ENCODE assay signal across 9 mouse cellular contexts in the genomic region with DNA sequence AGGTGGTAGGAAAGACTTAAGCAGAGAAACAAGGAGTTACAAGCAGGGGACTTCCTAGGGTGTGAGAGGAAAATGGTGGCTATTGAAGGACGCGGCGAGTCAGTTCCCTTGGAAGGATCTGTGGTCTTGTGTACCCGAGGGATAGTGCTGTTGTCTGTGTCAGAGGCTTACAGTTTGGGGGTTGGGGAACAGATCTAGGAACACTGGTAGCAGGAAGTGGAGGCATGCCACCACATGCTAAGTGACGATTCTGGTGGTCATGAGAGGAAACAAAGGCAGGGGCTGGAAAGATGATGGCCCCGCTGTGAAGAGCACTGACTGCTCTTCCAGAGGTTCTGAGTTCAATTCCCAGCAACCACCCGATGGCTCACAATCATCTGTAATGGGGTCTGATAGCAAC. TPM values are rescaled to one million over a fixed set of nuclear protein-coding genes. Genes with fewer than 3 reads are reported as not detected.
A peak's percentile ranks its signal among the peaks of the same experiment; 100 is the strongest.
DNase-seq lines count a peak whose midpoint lies in the region; ATAC-seq lines count a peak whose summit lies in the region.
"Had no signal": no experiment of that assay in that cellular context is flagged by ENCODE, and none has a peak within 500 bp of the region (broad histone marks: within the 10 kb centered on the region; RNA-seq: fewer than 3 reads in every experiment).

No protein-coding gene starts in this region.

- ATAC-seq in lung, embryonic 15.5 days (ENCODE audit: borderline replicate concordance, extremely low read depth, low FRiP score, low TSS enrichment) = no peak
- no peak for ATAC-seq in forebrain, embryonic 13.5 days
- no peak for ATAC-seq in limb, embryonic 12.5 days (ENCODE audit: insufficient number of reproducible peaks, insufficient read depth, low FRiP score, low TSS enrichment, low read depth)
- no peak for ATAC-seq in neural tube, embryonic 15.5 days (ENCODE audit: low FRiP score)
- no peak for ATAC-seq in erythroblast, adult 5-6 weeks (replicated peaks; ENCODE audit: low FRiP score, poor library complexity, severe bottlenecking)

- H3K4me3 ChIP-seq in lung, embryonic 15.5 days = no peak overlapping the region
- H3K4me3 ChIP-seq in forebrain, embryonic 13.5 days = peak overlapping the region; percentile 8; the same call in 1 of the 2 replicates
- H3K4me3 ChIP-seq in limb, embryonic 12.5 days (replicated peaks) = no peak overlapping the region
- H3K4me3 ChIP-seq in neural tube, embryonic 15.5 days (replicated peaks) = 0 out of 2 replicates have a peak overlapping the region, but pooled peaks have one; percentile 2

- peak overlapping the region; percentile 53 for H3K27ac ChIP-seq in lung, embryonic 15.5 days
- H3K27ac ChIP-seq in forebrain, embryonic 13.5 days = no peak overlapping the region
- no peak overlapping the region for H3K27ac ChIP-seq in limb, embryonic 12.5 days
- H3K27ac ChIP-seq in neural tube, embryonic 15.5 days (replicated peaks) = no peak overlapping the region

- H3K9ac ChIP-seq in lung, embryonic 15.5 days = no peak overlapping the region
- peak overlapping the region; percentile 35; the same call in 1 of the 2 replicates for H3K9ac ChIP-seq in forebrain, embryonic 13.5 days
- H3K9ac ChIP-seq in limb, embryonic 12.5 days (replicated peaks) = no peak overlapping the region; the same call in 1 of the 2 replicates
- no peak overlapping the region for H3K9ac ChIP-seq in neural tube, embryonic 15.5 days (replicated peaks)

- DNase-seq in lung, postnatal 10 days = no peak
- DNase-seq in right cerebral cortex, postnatal 25 days = no peak
- no peak for DNase-seq in lung, postnatal 4 days
- DNase-seq: cerebellum, postnatal 10 days had no signal

- peaks cover 93% of the 10 kb centered on the region for H3K4me1 ChIP-seq in lung, embryonic 15.5 days
- peaks cover 88% of the 10 kb centered on the region for H3K4me1 ChIP-seq in forebrain, embryonic 13.5 days
- H3K4me1 ChIP-seq in limb, embryonic 12.5 days (replicated peaks) = peaks cover 72% of the 10 kb centered on the region
- peaks cover 96% of the 10 kb centered on the region for H3K4me1 ChIP-seq in neural tube, embryonic 15.5 days

- peak overlapping the region; percentile 90 for H3K4me2 ChIP-seq in lung, embryonic 15.5 days
- H3K4me2 ChIP-seq in forebrain, embryonic 13.5 days = peak overlapping the region; percentile 99
- H3K4me2 ChIP-seq in limb, embryonic 12.5 days = peak overlapping the region; percentile 26; the same call in 1 of the 2 replicates
- H3K4me2 ChIP-seq in neural tube, embryonic 15.5 days = peak overlapping the region; percentile 99

- H3K27me3 ChIP-seq in lung, embryonic 15.5 days = no peaks in the 10 kb centered on the region
- no peaks in the 10 kb centered on the region for H3K27me3 ChIP-seq in forebrain, embryonic 13.5 days
- H3K27me3 ChIP-seq in limb, embryonic 12.5 days = no peaks in the 10 kb centered on the region
- no peaks in the 10 kb centered on the region for H3K27me3 ChIP-seq in neural tube, embryonic 15.5 days (replicated peaks)

- WGBS in lung, embryonic 15.5 days = 64% methylated on average over 7 of the region's 7 CpGs
- WGBS in forebrain, embryonic 13.5 days = 79% methylated on average over 7 of the region's 7 CpGs
- WGBS in limb, embryonic 12.5 days = 84% methylated on average over 7 of the region's 7 CpGs
- WGBS in neural tube, embryonic 15.5 days = 81% methylated on average over 7 of the region's 7 CpGs

- H3K9me3 ChIP-seq in lung, embryonic 15.5 days = no peaks in the 10 kb centered on the region
- H3K9me3 ChIP-seq in forebrain, embryonic 13.5 days (replicated peaks) = no peaks in the 10 kb centered on the region
- H3K9me3 ChIP-seq in limb, embryonic 12.5 days = no peaks in the 10 kb centered on the region
- no peaks in the 10 kb centered on the region for H3K9me3 ChIP-seq in neural tube, embryonic 15.5 days (replicated peaks)

- H3K36me3 ChIP-seq in lung, embryonic 15.5 days = peaks cover 88% of the 10 kb centered on the region
- H3K36me3 ChIP-seq in forebrain, embryonic 13.5 days (ENCODE audit: poor library complexity, severe bottlenecking) = peaks cover 99% of the 10 kb centered on the region
- H3K36me3 ChIP-seq in limb, embryonic 12.5 days = peaks cover 100% of the 10 kb centered on the region
- H3K36me3 ChIP-seq in neural tube, embryonic 15.5 days = peaks cover 87% of the 10 kb centered on the region

RNA-seq across cellular contexts. Expression of a gene that starts 7.0 kb away (rescaled TPM):
- 210 and 224 TPM in 2 replicates for polyA plus RNA-seq in lung, embryonic 15.5 days (2015; fragmentation: Nextera tagmentation; extraction: Ambion mirVana)
- 247 and 288 TPM in 2 replicates for polyA plus RNA-seq in forebrain, embryonic 13.5 days (2015; fragmentation: Nextera tagmentation; extraction: Ambion mirVana)
- polyA plus RNA-seq in limb, embryonic 12.5 days (2016; fragmentation: Nextera tagmentation; extraction: Ambion mirVana) = 304 and 317 TPM in 2 replicates
- 256 and 264 TPM in 2 replicates for polyA plus RNA-seq in neural tube, embryonic 15.5 days (2015; fragmentation: Nextera tagmentation; extraction: Ambion mirVana)
- total RNA-seq in erythroblast, adult 5-6 weeks (2015; ENCODE audit: low replicate concordance) = 11.3 and 16.7 TPM in 2 replicates
- total RNA-seq in erythroblast, adult 5-6 weeks (2017; ENCODE audit: low replicate concordance) = 17.3 and 20.9 TPM in 2 replicates

RNA-seq across cellular contexts. Expression of a gene that starts 32.4 kb away (rescaled TPM):
- polyA plus RNA-seq in lung, embryonic 15.5 days (2015; fragmentation: Nextera tagmentation; extraction: Ambion mirVana) = 0.15 and 0.35 TPM in 2 replicates
- 0.16 and 0.23 TPM in 2 replicates for polyA plus RNA-seq in forebrain, embryonic 13.5 days (2015; fragmentation: Nextera tagmentation; extraction: Ambion mirVana)
- 0.06 TPM in 1 of 2 replicates, not detected in the other for polyA plus RNA-seq in limb, embryonic 12.5 days (2016; fragmentation: Nextera tagmentation; extraction: Ambion mirVana)
- 0.09 and 0.15 TPM in 2 replicates for polyA plus RNA-seq in neural tube, embryonic 15.5 days (2015; fragmentation: Nextera tagmentation; extraction: Ambion mirVana)
- total RNA-seq in erythroblast, adult 5-6 weeks (2015; ENCODE audit: low replicate concordance) = 0.38 TPM in 1 of 2 replicates, not detected in the other
- total RNA-seq in erythroblast, adult 5-6 weeks (2017; ENCODE audit: low replicate concordance) = not detected in 2 replicates

Comparison
In these comparisons a context has a peak if more than half of its experiments do, and no peak if none do; other contexts are left out.
1. H3K4me2 ChIP-seq: peak in every context shown above with its lines; median percentile 99 in forebrain, embryonic 13.5 days; 99 in neural tube, embryonic 15.5 days; 90 in lung, embryonic 15.5 days; 26 in limb, embryonic 12.5 days.
2. H3K4me3 ChIP-seq: peak in forebrain, embryonic 13.5 days (single experiment) and neural tube, embryonic 15.5 days (single experiment); none in lung, embryonic 15.5 days (single experiment) and limb, embryonic 12.5 days (single experiment).